In genomic region chr16:14166490-14166889, GRCm38 (mm10) we compare ENCODE assay signal across 28 mouse cellular contexts. TPM values are rescaled to one million over a fixed set of nuclear protein-coding genes. Genes with fewer than 3 reads are reported as not detected.
DNase-seq lines count a peak whose midpoint lies in the region; ATAC-seq lines count a peak whose summit lies in the region.
"Had no signal": no experiment of that assay in that cellular context is flagged by ENCODE, and none has a peak within 500 bp of the region (broad histone marks: within the 10 kb centered on the region; RNA-seq: fewer than 3 reads in every experiment).

No protein-coding gene starts in this region.

- peaks cover 56% of the 10 kb centered on the region for H3K4me1 ChIP-seq in liver, embryonic 12.5 days
- H3K4me1 ChIP-seq in hindbrain, embryonic 10.5 days (replicated peaks), result peaks cover 29% of the 10 kb centered on the region

- peaks cover 56% of the 10 kb centered on the region for H3K36me3 ChIP-seq in liver, embryonic 12.5 days
- H3K36me3 ChIP-seq in hindbrain, embryonic 10.5 days, result peaks cover 57% of the 10 kb centered on the region

- H3K4me2 ChIP-seq in liver, embryonic 12.5 days, result peak overlapping the region; percentile 84
- H3K4me2 ChIP-seq: embryonic facial prominence, embryonic 13.5 days; forebrain, embryonic 15.5 days; hindbrain, embryonic 13.5 days; midbrain, embryonic 12.5 days had no signal

- no peaks in the 10 kb centered on the region for H3K9me3 ChIP-seq in liver, embryonic 12.5 days (replicated peaks)
- H3K9me3 ChIP-seq in hindbrain, embryonic 10.5 days, result no peaks in the 10 kb centered on the region
- H3K9me3 ChIP-seq: embryonic facial prominence, embryonic 13.5 days; forebrain, embryonic 15.5 days; heart, embryonic 13.5 days; hindbrain, embryonic 13.5 days; limb, embryonic 12.5 days; midbrain, embryonic 12.5 days had no signal

- 50% methylated on average over 4 of the region's 4 CpGs for WGBS in liver, embryonic 12.5 days (ENCODE audit: insufficient replicate concordance)
- WGBS in hindbrain, embryonic 10.5 days, result 91% methylated on average over 4 of the region's 4 CpGs

- H3K27ac ChIP-seq in liver, embryonic 12.5 days, result peak overlapping the region; percentile 81
- no peak overlapping the region for H3K27ac ChIP-seq in hindbrain, embryonic 10.5 days
- H3K27ac ChIP-seq: embryonic facial prominence, embryonic 13.5 days; forebrain, embryonic 15.5 days; heart, adult 2 months; heart, embryonic 13.5 days; hindbrain, embryonic 13.5 days; layer of hippocampus, adult 2 months; limb, embryonic 12.5 days; midbrain, embryonic 12.5 days; stomach, postnatal 0 days had no signal

- peak overlapping the region; percentile 85 for H3K4me3 ChIP-seq in liver, embryonic 12.5 days
- H3K4me3 ChIP-seq in hindbrain, embryonic 10.5 days, result no peak overlapping the region
- H3K4me3 ChIP-seq: embryonic facial prominence, embryonic 13.5 days; forebrain, embryonic 15.5 days; heart, adult 2 months; heart, embryonic 13.5 days; hindbrain, embryonic 13.5 days; layer of hippocampus, adult 2 months; limb, embryonic 12.5 days; midbrain, embryonic 12.5 days had no signal

- peak; percentile 60 for ATAC-seq in liver, embryonic 12.5 days
- ATAC-seq in megakaryocyte-erythroid progenitor cell, adult 5-6 weeks (replicated peaks; ENCODE audit: low FRiP score, low TSS enrichment, poor library complexity, severe bottlenecking), result 0 out of 2 replicates have a peak, but pooled peaks have one; percentile 38
- ATAC-seq: forebrain, embryonic 15.5 days; inflammation-experienced regulatory T-cells, adult 6 months had no signal

- no peaks in the 10 kb centered on the region for H3K27me3 ChIP-seq in liver, embryonic 12.5 days (replicated peaks)
- H3K27me3 ChIP-seq in hindbrain, embryonic 10.5 days (ENCODE audit: insufficient read depth, poor library complexity, severe bottlenecking), result no peaks in the 10 kb centered on the region
- H3K27me3 ChIP-seq: embryonic facial prominence, embryonic 13.5 days; forebrain, embryonic 15.5 days; heart, embryonic 13.5 days; hindbrain, embryonic 13.5 days; limb, embryonic 12.5 days; midbrain, embryonic 12.5 days had no signal

- DNase-seq in spleen, postnatal 10 days (ENCODE audit: low spot score in 2 of 2), result peak; percentile 19 to 44
- no peak for DNase-seq in spleen, adult 12 weeks (ENCODE audit: low spot score)
- DNase-seq in c-Kit-positive CD71-positive TER-119-positive erythroid progenitor cells, embryonic 14.5 days (ENCODE audit: low spot score), result peak; percentile 41
- no peak for DNase-seq in hindbrain, embryonic 10.5 days (ENCODE audit: low spot score)
- DNase-seq in neural tube, embryonic 10.5 days (ENCODE audit: extremely low spot score, low spot score), result no peak
- DNase-seq in kidney, postnatal 10 days, result no peak
- DNase-seq: adrenal gland, adult 8-10 months; cerebellum, adult 8-10 months; cerebellum, postnatal 36 days; embryo, embryonic 11 days; gastrocnemius, postnatal 14 days; heart, adult 2 months; heart, postnatal 14 days; kidney, adult 8-10 months; kidney, postnatal 14 days; lung, adult 2 months; lung, postnatal 14 days had no signal

- peak overlapping the region; percentile 89; the same call in 1 of the 2 replicates for H3K9ac ChIP-seq in liver, embryonic 12.5 days
- H3K9ac ChIP-seq: embryonic facial prominence, embryonic 13.5 days; forebrain, embryonic 15.5 days; hindbrain, embryonic 13.5 days; limb, embryonic 12.5 days; midbrain, embryonic 12.5 days had no signal

RNA-seq across cellular contexts. Expression of gene Marf1, which starts 3.3 kb away (rescaled TPM):
- 6.4 and 6.6 TPM in 2 replicates for polyA plus RNA-seq in liver, embryonic 12.5 days (2016; fragmentation: Nextera tagmentation; extraction: Ambion mirVana)
- 40.4 and 55.1 TPM in 2 replicates for total RNA-seq in megakaryocyte-erythroid progenitor cell, adult 5-6 weeks (2014; fragmentation: Nextera tagmentation)
- total RNA-seq in megakaryocyte-erythroid progenitor cell, adult 5-6 weeks (2017), result 15.4 and 19.9 TPM in 2 replicates
- 14.3 and 15.3 TPM in 2 replicates for polyA plus RNA-seq in hindbrain, embryonic 10.5 days (2016; fragmentation: Nextera tagmentation; extraction: Ambion mirVana)

RNA-seq across cellular contexts. Expression of gene Nde1, which starts 3.4 kb away (rescaled TPM):
- 70.0 and 70.2 TPM in 2 replicates for polyA plus RNA-seq in liver, embryonic 12.5 days (2016; fragmentation: Nextera tagmentation; extraction: Ambion mirVana)
- total RNA-seq in megakaryocyte-erythroid progenitor cell, adult 5-6 weeks (2014; fragmentation: Nextera tagmentation), result 53.6 and 56.1 TPM in 2 replicates
- 51.4 and 55.8 TPM in 2 replicates for total RNA-seq in megakaryocyte-erythroid progenitor cell, adult 5-6 weeks (2017)
- 151 and 188 TPM in 2 replicates for polyA plus RNA-seq in hindbrain, embryonic 10.5 days (2016; fragmentation: Nextera tagmentation; extraction: Ambion mirVana)

Comparison
In these comparisons a context has a peak if more than half of its experiments do, and no peak if none do; other contexts are left out.
1. DNase-seq: peak in spleen, postnatal 10 days (2 of 2) and c-Kit-positive CD71-positive TER-119-positive erythroid progenitor cells, embryonic 14.5 days (single experiment); none in spleen, adult 12 weeks (single experiment), hindbrain, embryonic 10.5 days (single experiment), neural tube, embryonic 10.5 days (single experiment) and kidney, postnatal 10 days (single experiment).